Mouse (Mus musculus): ENCODE measurements around the gene Foxn1. TPM values are rescaled to one million over a fixed set of nuclear protein-coding genes. Genes with fewer than 3 reads are reported as not detected.

Gene Foxn1
- polyA plus RNA-seq, 1 experiment from 2014 or later, result not detected

- Histone ChIP-seq H3K4me3 (ENCODE audit: low read depth, low read length) (no peak overlapping the region), H3K9me3 (ENCODE audit: control insufficient read depth, low read length) (no peaks in the 10 kb centered on the region), H3K27me3 (ENCODE audit: control insufficient read depth, insufficient read depth, low read length) (no peaks in the 10 kb centered on the region; the same call in 1 of the 2 replicates), H3K36me3 (ENCODE audit: control insufficient read depth, insufficient read depth, low read length) (no peaks in the 10 kb centered on the region), H3K4me2 (ENCODE audit: low read depth, low read length, severe bottlenecking) (no peak overlapping the region), H3K9ac (ENCODE audit: low read length) (no peak overlapping the region), H3K27ac (ENCODE audit: low read depth, low read length) (no peak overlapping the region), H3K4me1 (replicated peaks; ENCODE audit: control insufficient read depth, insufficient read depth, low read length) (0 out of 2 replicates have a peak, but pooled peaks cover 2% of the 10 kb centered on the region)
- peak; percentile 39 for DNase-seq (ENCODE audit: low spot score)
- WGBS, result 82% methylated on average over 3 of the region's 3 CpGs
- no peak for ATAC-seq (replicated peaks; ENCODE audit: low FRiP score)
Observed at GRCm38 (mm10) chr11:78392728-78393127, 6.4 kb upstream of the Foxn1 start.

- H3K36me3 ChIP-seq (ENCODE audit: control insufficient read depth, insufficient read depth, low read length), result no peaks in the 10 kb centered on the region
- H3K4me3 ChIP-seq (ENCODE audit: low read depth, low read length), result no peak overlapping the region
- no peak overlapping the region for H3K27ac ChIP-seq (ENCODE audit: low read depth, low read length)
- no peak overlapping the region for H3K4me2 ChIP-seq (ENCODE audit: low read depth, low read length, severe bottlenecking)
- no peaks in the 10 kb centered on the region for H3K4me1 ChIP-seq (replicated peaks; ENCODE audit: control insufficient read depth, insufficient read depth, low read length)
- ATAC-seq (replicated peaks; ENCODE audit: low FRiP score) (no peak), DNase-seq (ENCODE audit: low spot score) (no peak)
- no peaks in the 10 kb centered on the region for H3K9me3 ChIP-seq (ENCODE audit: control insufficient read depth, low read length)
- 87% methylated on average over 10 of the region's 10 CpGs for WGBS
- no peak overlapping the region for H3K9ac ChIP-seq (ENCODE audit: low read length)
- no peaks in the 10 kb centered on the region for H3K27me3 ChIP-seq (ENCODE audit: control insufficient read depth, insufficient read depth, low read length)
Observed at GRCm38 (mm10) chr11:78385776-78386175, 582 bp downstream of the Foxn1 start.

- WGBS, result 25% methylated on average over 5 of the region's 5 CpGs
- Histone ChIP-seq H3K4me3 (ENCODE audit: low read depth, low read length) (no peak overlapping the region), H3K27ac (ENCODE audit: low read depth, low read length) (no peak overlapping the region), H3K9ac (ENCODE audit: low read length) (no peak overlapping the region), H3K4me2 (ENCODE audit: low read depth, low read length, severe bottlenecking) (no peak overlapping the region), H3K36me3 (ENCODE audit: control insufficient read depth, insufficient read depth, low read length) (no peaks in the 10 kb centered on the region), H3K27me3 (ENCODE audit: control insufficient read depth, insufficient read depth, low read length) (no peaks in the 10 kb centered on the region), H3K4me1 (replicated peaks; ENCODE audit: control insufficient read depth, insufficient read depth, low read length) (no peaks in the 10 kb centered on the region), H3K9me3 (ENCODE audit: control insufficient read depth, low read length) (no peaks in the 10 kb centered on the region)
- peak; percentile 38 for DNase-seq (ENCODE audit: low spot score)
- no peak for ATAC-seq (replicated peaks; ENCODE audit: low FRiP score)
Observed at GRCm38 (mm10) chr11:78382701-78383100, 3.7 kb downstream of the Foxn1 start.

GRCm38 (mm10) chr11:78382286-78382685 lies 4.1 kb downstream of the Foxn1 start:
- DNase-seq (ENCODE audit: low spot score) (peak; percentile 46), ATAC-seq (replicated peaks; ENCODE audit: low FRiP score) (no peak)
- WGBS, result 86% methylated on average over 7 of the region's 7 CpGs
- Histone ChIP-seq H3K4me3 (ENCODE audit: low read depth, low read length) (no peak overlapping the region), H3K4me1 (replicated peaks; ENCODE audit: control insufficient read depth, insufficient read depth, low read length) (no peaks in the 10 kb centered on the region), H3K27me3 (ENCODE audit: control insufficient read depth, insufficient read depth, low read length) (no peaks in the 10 kb centered on the region), H3K9ac (ENCODE audit: low read length) (no peak overlapping the region), H3K9me3 (ENCODE audit: control insufficient read depth, low read length) (no peaks in the 10 kb centered on the region), H3K4me2 (ENCODE audit: low read depth, low read length, severe bottlenecking) (no peak overlapping the region), H3K36me3 (ENCODE audit: control insufficient read depth, insufficient read depth, low read length) (no peaks in the 10 kb centered on the region), H3K27ac (ENCODE audit: low read depth, low read length) (no peak overlapping the region)

- no peak overlapping the region for H3K4me3 ChIP-seq (ENCODE audit: low read depth, low read length)
- no peaks in the 10 kb centered on the region for H3K9me3 ChIP-seq (ENCODE audit: control insufficient read depth, low read length)
- no peak overlapping the region for H3K27ac ChIP-seq (ENCODE audit: low read depth, low read length)
- H3K4me1 ChIP-seq (replicated peaks; ENCODE audit: control insufficient read depth, insufficient read depth, low read length), result no peaks in the 10 kb centered on the region
- no peak overlapping the region for H3K4me2 ChIP-seq (ENCODE audit: low read depth, low read length, severe bottlenecking)
- no peaks in the 10 kb centered on the region for H3K36me3 ChIP-seq (ENCODE audit: control insufficient read depth, insufficient read depth, low read length)
- no peaks in the 10 kb centered on the region for H3K27me3 ChIP-seq (ENCODE audit: control insufficient read depth, insufficient read depth, low read length)
- ATAC-seq (replicated peaks; ENCODE audit: low FRiP score) (no peak), DNase-seq (ENCODE audit: low spot score) (no peak)
- WGBS, result 85% methylated on average over 3 of the region's 3 CpGs
- H3K9ac ChIP-seq (ENCODE audit: low read length), result no peak overlapping the region
Observed at GRCm38 (mm10) chr11:78380996-78381395, 5.4 kb downstream of the Foxn1 start.

- Histone ChIP-seq H3K4me3 (ENCODE audit: low read depth, low read length) (no peak overlapping the region), H3K27ac (ENCODE audit: low read depth, low read length) (no peak overlapping the region), H3K36me3 (ENCODE audit: control insufficient read depth, insufficient read depth, low read length) (no peaks in the 10 kb centered on the region), H3K9me3 (ENCODE audit: control insufficient read depth, low read length) (no peaks in the 10 kb centered on the region), H3K4me2 (ENCODE audit: low read depth, low read length, severe bottlenecking) (no peak overlapping the region), H3K4me1 (replicated peaks; ENCODE audit: control insufficient read depth, insufficient read depth, low read length) (no peaks in the 10 kb centered on the region), H3K9ac (ENCODE audit: low read length) (no peak overlapping the region), H3K27me3 (ENCODE audit: control insufficient read depth, insufficient read depth, low read length) (no peaks in the 10 kb centered on the region)
- DNase-seq (ENCODE audit: low spot score) (no peak), ATAC-seq (replicated peaks; ENCODE audit: low FRiP score) (no peak)
- 80% methylated on average over 4 of the region's 4 CpGs for WGBS
Observed at GRCm38 (mm10) chr11:78380351-78380750, 6.0 kb downstream of the Foxn1 start.

- Histone ChIP-seq H3K36me3 (ENCODE audit: control insufficient read depth, insufficient read depth, low read length) (no peaks in the 10 kb centered on the region), H3K4me3 (ENCODE audit: low read depth, low read length) (no peak overlapping the region), H3K9me3 (ENCODE audit: control insufficient read depth, low read length) (no peaks in the 10 kb centered on the region), H3K4me1 (replicated peaks; ENCODE audit: control insufficient read depth, insufficient read depth, low read length) (no peaks in the 10 kb centered on the region), H3K27ac (ENCODE audit: low read depth, low read length) (no peak overlapping the region), H3K4me2 (ENCODE audit: low read depth, low read length, severe bottlenecking) (no peak overlapping the region), H3K9ac (ENCODE audit: low read length) (no peak overlapping the region), H3K27me3 (ENCODE audit: control insufficient read depth, insufficient read depth, low read length) (no peaks in the 10 kb centered on the region)
- DNase-seq (ENCODE audit: low spot score), result no peak
- WGBS, result 60% methylated on average over 10 of the region's 12 CpGs
- no peak for ATAC-seq (replicated peaks; ENCODE audit: low FRiP score)
Observed at GRCm38 (mm10) chr11:78377549-78378159, 8.7 kb downstream of the Foxn1 start.

- whole genome bisulfite sequencing, result 91% methylated on average over 8 of the region's 8 CpGs
- H3K4me1 ChIP-seq (replicated peaks; ENCODE audit: control insufficient read depth, insufficient read depth, low read length), result no peaks in the 10 kb centered on the region
- H3K4me2 ChIP-seq (ENCODE audit: low read depth, low read length, severe bottlenecking), result no peak overlapping the region
- H3K36me3 ChIP-seq (ENCODE audit: control insufficient read depth, insufficient read depth, low read length), result no peaks in the 10 kb centered on the region
- H3K9me3 ChIP-seq (ENCODE audit: control insufficient read depth, low read length), result no peaks in the 10 kb centered on the region
- no peak overlapping the region for H3K4me3 ChIP-seq (ENCODE audit: low read depth, low read length)
- ATAC-seq (replicated peaks; ENCODE audit: low FRiP score) (no peak), DNase-seq (ENCODE audit: low spot score) (no peak)
- H3K27me3 ChIP-seq (ENCODE audit: control insufficient read depth, insufficient read depth, low read length), result no peaks in the 10 kb centered on the region
- H3K27ac ChIP-seq (ENCODE audit: low read depth, low read length), result no peak overlapping the region
- no peak overlapping the region for H3K9ac ChIP-seq (ENCODE audit: low read length)
Observed at GRCm38 (mm10) chr11:78374147-78374546, 12.2 kb downstream of the Foxn1 start.

- no peak overlapping the region for H3K4me3 ChIP-seq (ENCODE audit: low read depth, low read length)
- H3K9ac ChIP-seq (ENCODE audit: low read length), result no peak overlapping the region
- no peaks in the 10 kb centered on the region for H3K27me3 ChIP-seq (ENCODE audit: control insufficient read depth, insufficient read depth, low read length)
- H3K27ac ChIP-seq (ENCODE audit: low read depth, low read length), result no peak overlapping the region
- DNase-seq (ENCODE audit: low spot score), result peak; percentile 41
- 67% methylated on average over 7 of the region's 7 CpGs for WGBS
- H3K9me3 ChIP-seq (ENCODE audit: control insufficient read depth, low read length), result no peaks in the 10 kb centered on the region
- H3K36me3 ChIP-seq (ENCODE audit: control insufficient read depth, insufficient read depth, low read length), result no peaks in the 10 kb centered on the region
- H3K4me1 ChIP-seq (replicated peaks; ENCODE audit: control insufficient read depth, insufficient read depth, low read length), result no peaks in the 10 kb centered on the region
- H3K4me2 ChIP-seq (ENCODE audit: low read depth, low read length, severe bottlenecking), result no peak overlapping the region
- ATAC-seq (replicated peaks; ENCODE audit: low FRiP score), result no peak
Observed at GRCm38 (mm10) chr11:78372610-78373009, 13.7 kb downstream of the Foxn1 start.

All from forebrain, embryonic 11.5 days (tissue).